Mouse (Mus musculus) ES-Bruce4 (cell line): ENCODE data around the gene Dock9. TPM values are rescaled to one million over a fixed set of nuclear protein-coding genes. Genes with fewer than 3 reads are reported as not detected.

Experiments
- H3K27ac ChIP-seq: 2 replicates; pipeline ENCODE4 v1.5.1; 2012; ENCODE audit warnings: low read length, inconsistent platforms; ENCODE audit not compliant: insufficient read depth
- H3K27me3 ChIP-seq: 2 replicates; pipeline ENCODE4 v1.6.1; 2012; ENCODE audit warnings: mild to moderate bottlenecking, low read length, inconsistent platforms; ENCODE audit not compliant: control insufficient read depth, poor library complexity, insufficient read depth, severe bottlenecking
- H3K36me3 ChIP-seq: 2 replicates; pipeline ENCODE4 v1.6.1; 2012; ENCODE audit warnings: inconsistent platforms, mild to moderate bottlenecking, low read length, moderate library complexity; ENCODE audit not compliant: control insufficient read depth, poor library complexity, insufficient read depth, severe bottlenecking
- H3K4me1 ChIP-seq: one replicate; pipeline ENCODE4 v1.8.1; 2011; ENCODE audit warnings: low read length; ENCODE audit not compliant: control insufficient read depth, insufficient read depth
- H3K4me3 ChIP-seq: 2 replicates; pipeline ENCODE4 v1.5.1; 2011; ENCODE audit warnings: low read depth, mild to moderate bottlenecking, low read length
- H3K9ac ChIP-seq: 2 replicates; pipeline ENCODE4 v1.6.1; 2012; ENCODE audit warnings: low read depth, mild to moderate bottlenecking, inconsistent platforms; ENCODE audit not compliant: poor library complexity, severe bottlenecking
- H3K9me3 ChIP-seq: replicated peaks from 2 replicates; pipeline ENCODE4 v1.6.1; 2012; ENCODE audit warnings: mild to moderate bottlenecking, low read length, inconsistent platforms; ENCODE audit not compliant: control insufficient read depth, poor library complexity, insufficient read depth, severe bottlenecking
- CTCF ChIP-seq: IDR thresholded peaks from one replicate; pipeline ENCODE4 v1.8.1; 2011; ENCODE audit warnings: low read depth, low read length
- EP300 ChIP-seq: IDR thresholded peaks from 2 replicates; pipeline ENCODE4 v1.6.1; 2011; ENCODE audit warnings: low read depth, low read length; ENCODE audit not compliant: insufficient read depth
- POLR2A ChIP-seq: IDR thresholded peaks from one replicate; pipeline ENCODE4 v1.8.1; 2011; ENCODE audit warnings: low read length; ENCODE audit not compliant: insufficient read depth
- polyA plus RNA-seq: library from polyadenylated mRNA; stranded (reverse); fragments of >200 nt; gene quantifications from 2 replicates; pipeline ENCODE4 v1.2.4, GENCODE M21; 2011; ENCODE audit warnings: low read depth; ENCODE audit not compliant: missing spikeins, insufficient read depth, insufficient read length

The Dock9 gene
- polyA plus RNA-seq, 1 experiment, result 21.0 TPM

GRCm38 (mm10) chr14:121796571-121797456 is 823 bp downstream of the Dock9 start:
- Histone ChIP-seq H3K36me3 (no peaks in the 10 kb centered on the region), H3K27me3 (no peaks in the 10 kb centered on the region), H3K4me1 (no peaks in the 10 kb centered on the region), H3K9ac (peak overlapping the region; percentile 70), H3K9me3 (no peaks in the 10 kb centered on the region), H3K4me3 (peak overlapping the region; percentile 90), H3K27ac (no peak overlapping the region)
- TF ChIP-seq EP300 (no peak), POLR2A (no peak), CTCF (no peak)

DNA sequence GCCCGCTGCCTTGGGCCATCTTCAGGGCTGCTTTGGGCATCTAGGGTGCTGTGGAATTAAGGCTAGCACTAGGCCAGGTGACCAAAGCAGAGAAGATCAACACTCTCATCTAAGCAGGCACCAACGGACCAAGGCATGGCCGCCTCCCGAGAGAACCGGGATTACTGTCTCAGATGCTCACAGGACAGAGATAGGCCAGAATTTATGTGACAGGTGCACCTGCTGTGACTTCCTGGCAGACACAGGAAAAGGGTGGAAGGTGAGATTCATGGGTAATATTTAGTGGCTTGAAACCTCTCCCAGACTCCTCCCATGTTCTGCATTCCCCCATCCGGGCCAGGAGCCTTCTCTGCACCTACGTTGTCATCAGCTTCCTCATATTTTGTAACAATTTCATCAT is 2.1 kb downstream of the Dock9 start:
- no peak for TF ChIP-seq POLR2A
- no peak for TF ChIP-seq EP300
- no peak for TF ChIP-seq CTCF

DNA sequence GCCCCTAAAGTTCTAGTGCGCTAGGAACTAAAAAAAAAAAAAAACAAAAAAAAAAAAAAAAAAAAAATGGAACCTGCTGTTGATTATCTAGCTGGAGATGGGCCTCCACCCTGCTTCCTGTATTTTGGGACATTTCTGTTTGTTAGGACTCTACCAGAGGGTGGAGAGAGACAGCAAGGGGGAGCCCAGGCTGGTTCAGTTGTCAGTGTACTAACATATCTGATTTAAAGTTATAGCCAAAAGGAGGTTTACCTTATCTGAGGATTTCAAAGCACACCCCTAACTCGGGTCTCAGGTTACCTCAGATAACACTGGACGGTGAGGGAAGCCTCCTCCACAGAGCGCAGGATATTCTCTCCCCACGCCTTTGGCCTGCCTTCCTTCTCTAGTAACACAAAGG is 4.0 kb downstream of the Dock9 start:
- Histone ChIP-seq H3K4me3 (no peak overlapping the region), H3K9ac (no peak overlapping the region), H3K36me3 (no peaks in the 10 kb centered on the region), H3K27ac (no peak overlapping the region), H3K9me3 (no peaks in the 10 kb centered on the region), H3K4me1 (no peaks in the 10 kb centered on the region), H3K27me3 (no peaks in the 10 kb centered on the region)
- TF ChIP-seq CTCF (no peak), EP300 (no peak), POLR2A (no peak)

More for the DNA sequence above, 2.1 kb downstream of the Dock9 start:
- H3K9me3 ChIP-seq, result no peaks in the 10 kb centered on the region
- H3K27me3 ChIP-seq, result no peaks in the 10 kb centered on the region
- no peak overlapping the region for H3K9ac ChIP-seq
- no peak overlapping the region for H3K4me3 ChIP-seq
- H3K27ac ChIP-seq, result no peak overlapping the region
- no peaks in the 10 kb centered on the region for H3K36me3 ChIP-seq
- H3K4me1 ChIP-seq, result no peaks in the 10 kb centered on the region

DNA sequence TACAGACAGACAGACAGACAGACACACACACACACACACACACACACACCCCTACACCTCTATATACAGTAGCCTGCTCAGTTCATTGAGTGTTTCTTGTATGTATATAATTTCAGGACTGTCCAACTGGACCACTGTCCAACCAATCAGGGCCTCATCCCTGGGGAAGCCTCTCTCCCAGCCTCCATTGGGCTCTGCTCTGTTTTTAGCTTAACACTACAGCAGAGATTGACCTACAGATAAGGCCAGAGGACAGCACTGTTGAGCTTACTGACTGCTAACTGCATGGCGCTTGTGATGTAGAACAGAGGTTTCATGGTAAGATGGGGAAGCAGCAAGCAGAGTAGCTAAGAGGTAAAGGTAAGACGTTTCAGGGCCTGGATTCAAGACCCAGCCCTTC is 5.7 kb downstream of the Dock9 start:
- peaks cover 2% of the 10 kb centered on the region for H3K4me1 ChIP-seq
- H3K36me3 ChIP-seq, result no peaks in the 10 kb centered on the region
- no peaks in the 10 kb centered on the region for H3K27me3 ChIP-seq
- TF ChIP-seq CTCF (no peak), POLR2A (no peak)
- no peak overlapping the region for H3K4me3 ChIP-seq
- H3K27ac ChIP-seq, result no peak overlapping the region
- H3K9ac ChIP-seq, result no peak overlapping the region
- H3K9me3 ChIP-seq, result no peaks in the 10 kb centered on the region

DNA sequence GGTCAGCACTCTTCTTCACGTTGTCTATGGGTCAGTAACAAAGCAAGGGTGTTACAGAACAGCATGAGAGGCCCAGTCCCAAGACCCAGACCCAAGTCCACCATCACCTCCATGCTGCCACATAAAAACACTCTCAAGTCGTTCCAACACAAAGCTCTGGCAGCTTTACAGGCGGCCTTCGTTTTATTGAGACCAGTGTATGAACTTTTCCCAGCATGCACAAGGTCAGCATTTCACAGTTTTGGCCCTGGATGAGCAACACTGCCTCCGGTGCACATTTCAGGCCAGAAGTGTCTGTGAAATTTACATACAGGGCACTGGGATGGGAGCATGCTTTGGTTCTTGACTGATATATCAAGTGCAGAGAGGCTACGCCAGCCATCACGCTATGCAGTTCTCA is 6.5 kb downstream of the Dock9 start:
- no peak overlapping the region for H3K27ac ChIP-seq
- no peaks in the 10 kb centered on the region for H3K27me3 ChIP-seq
- no peak overlapping the region for H3K4me3 ChIP-seq
- TF ChIP-seq CTCF (no peak), POLR2A (no peak), EP300 (no peak)
- peaks cover 2% of the 10 kb centered on the region for H3K4me1 ChIP-seq
- no peaks in the 10 kb centered on the region for H3K36me3 ChIP-seq
- no peaks in the 10 kb centered on the region for H3K9me3 ChIP-seq
- no peak overlapping the region for H3K9ac ChIP-seq

DNA sequence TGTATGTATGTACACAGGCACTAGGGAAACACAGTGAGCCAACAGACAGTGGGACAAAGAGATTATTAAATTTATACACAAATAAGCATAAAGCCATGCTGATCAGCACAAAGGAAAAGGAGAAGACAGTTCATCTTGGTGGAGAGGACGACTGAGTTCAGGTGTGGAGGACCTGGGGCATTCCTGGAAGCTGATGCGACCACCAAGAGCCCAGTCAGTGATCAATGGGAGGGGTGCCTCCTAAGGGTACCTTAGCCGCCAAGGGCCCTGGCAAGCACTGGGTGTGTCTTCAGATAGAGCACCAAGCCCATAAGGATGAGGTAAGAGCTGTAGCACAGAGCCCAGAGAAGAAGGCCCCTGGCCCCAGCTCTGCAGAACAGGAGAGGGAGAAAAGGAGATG is 8.4 kb downstream of the Dock9 start:
- Histone ChIP-seq H3K27me3 (no peaks in the 10 kb centered on the region), H3K27ac (no peak overlapping the region)
- TF ChIP-seq EP300 (no peak), POLR2A (no peak), CTCF (no peak)

More for the DNA sequence above, 8.4 kb downstream of the Dock9 start:
- Histone ChIP-seq H3K4me3 (no peak overlapping the region), H3K4me1 (peaks cover 2% of the 10 kb centered on the region), H3K9me3 (no peaks in the 10 kb centered on the region), H3K36me3 (no peaks in the 10 kb centered on the region), H3K9ac (no peak overlapping the region)
